Mouse (Mus musculus): ENCODE results near the gene Cxcl14. TPM values are rescaled to one million over a fixed set of nuclear protein-coding genes. Genes with fewer than 3 reads are reported as not detected.

Cxcl14 gene
- polyA plus RNA-seq, 1 experiment from 2014 or later: 13.4 TPM

DNA sequence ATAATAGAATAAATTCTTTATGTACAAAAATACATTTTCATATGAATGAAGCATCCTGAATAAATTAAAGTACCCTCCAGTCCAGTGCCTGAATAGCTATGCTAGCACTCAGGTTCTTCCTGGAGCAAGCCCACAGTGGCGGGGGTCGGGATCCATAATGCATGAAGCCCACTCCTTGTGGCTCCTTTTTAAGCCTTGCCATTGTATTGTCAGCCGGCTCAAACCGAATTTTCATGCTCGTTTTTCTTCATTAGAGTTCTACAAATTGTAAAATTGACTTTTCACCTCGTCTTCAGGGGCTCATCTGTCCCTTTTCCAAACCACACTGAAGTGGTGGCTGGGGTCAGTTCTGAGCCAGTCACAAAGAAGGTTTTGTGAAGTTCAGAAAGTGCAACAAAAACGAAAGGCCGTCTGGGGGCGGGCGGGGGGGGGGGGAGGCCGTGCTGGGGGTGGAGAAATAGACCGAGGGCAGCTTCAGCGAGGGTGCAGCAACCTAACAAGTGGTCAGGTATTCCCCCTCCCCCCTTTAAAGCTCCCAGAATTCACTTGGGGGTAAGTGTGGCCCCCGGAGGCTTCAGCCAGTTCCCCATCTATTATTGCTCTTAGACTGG, 45.7 kb downstream of the Cxcl14 start:
- no peak for ATAC-seq (ENCODE audit: low read depth)
- Histone ChIP-seq H3K4me3 (ENCODE audit: low read length) (no peak overlapping the region), H3K9ac (ENCODE audit: low read length) (no peak overlapping the region), H3K4me2 (ENCODE audit: low read depth, low read length) (no peak overlapping the region), H3K36me3 (ENCODE audit: control insufficient read depth, insufficient read depth, low read length) (no peaks in the 10 kb centered on the region), H3K4me1 (replicated peaks; ENCODE audit: control insufficient read depth, insufficient read depth, low read length) (peaks cover 6% of the 10 kb centered on the region), H3K9me3 (ENCODE audit: control insufficient read depth, low read length) (no peaks in the 10 kb centered on the region), H3K27me3 (ENCODE audit: control insufficient read depth, insufficient read depth, low read depth, low read length) (peaks cover 99% of the 10 kb centered on the region), H3K27ac (ENCODE audit: low read length) (no peak overlapping the region)
- WGBS: 1% methylated on average over 11 of the region's 14 CpGs

DNA sequence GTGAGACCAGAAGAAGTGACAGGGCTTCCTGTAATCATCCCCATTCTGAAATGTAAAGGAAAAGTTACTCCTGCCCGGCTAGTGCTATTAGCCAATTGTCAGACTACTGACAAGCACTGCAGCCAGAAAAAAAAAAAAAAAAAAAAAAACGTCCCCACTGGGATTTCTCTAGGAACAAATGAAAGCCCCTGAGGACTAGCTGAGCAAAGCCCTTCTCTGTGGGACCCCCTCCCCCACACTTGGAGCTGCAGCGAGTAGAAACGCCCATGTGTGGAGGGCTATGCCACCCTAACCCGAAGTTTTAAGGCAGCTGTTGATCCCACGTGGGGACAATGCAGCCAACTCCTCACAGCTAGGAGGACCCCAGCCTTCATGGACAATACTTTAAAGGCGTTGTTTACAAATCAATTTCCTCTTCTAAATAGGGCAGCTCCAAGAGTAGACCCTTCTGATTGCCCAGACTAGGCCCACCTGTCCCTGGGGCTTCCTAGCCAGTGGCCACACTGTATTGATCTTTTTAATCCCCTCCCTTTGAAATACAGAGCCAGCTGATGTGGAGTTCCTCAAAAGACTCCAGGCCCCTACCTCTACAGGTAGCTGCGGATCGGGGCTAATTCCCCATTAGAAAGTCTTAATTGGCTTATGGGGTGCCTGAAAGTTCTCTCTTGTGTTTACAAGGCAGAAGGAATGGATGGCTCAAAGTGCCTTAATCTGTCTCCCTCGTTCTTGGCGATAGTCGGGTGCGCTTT, 46.6 kb downstream of the Cxcl14 start:
- no peak overlapping the region for H3K27ac ChIP-seq (ENCODE audit: low read length)
- H3K27me3 ChIP-seq (ENCODE audit: control insufficient read depth, insufficient read depth, low read depth, low read length): peaks cover 90% of the 10 kb centered on the region
- 1% methylated on average over 13 of the region's 13 CpGs for WGBS
- no peak overlapping the region for H3K9ac ChIP-seq (ENCODE audit: low read length)
- ATAC-seq (ENCODE audit: low read depth): no peak
- no peaks in the 10 kb centered on the region for H3K36me3 ChIP-seq (ENCODE audit: control insufficient read depth, insufficient read depth, low read length)
- no peak overlapping the region for H3K4me2 ChIP-seq (ENCODE audit: low read depth, low read length)
- H3K4me1 ChIP-seq (replicated peaks; ENCODE audit: control insufficient read depth, insufficient read depth, low read length): peaks cover 6% of the 10 kb centered on the region
- no peaks in the 10 kb centered on the region for H3K9me3 ChIP-seq (ENCODE audit: control insufficient read depth, low read length)
- no peak overlapping the region for H3K4me3 ChIP-seq (ENCODE audit: low read length)

GRCm38 (mm10) chr13:56243104-56243503, 53.2 kb downstream of the Cxcl14 start:
- no peak for ATAC-seq (ENCODE audit: low read depth)
- Histone ChIP-seq H3K9ac (ENCODE audit: low read length) (no peak overlapping the region), H3K27me3 (ENCODE audit: control insufficient read depth, insufficient read depth, low read depth, low read length) (peaks cover 24% of the 10 kb centered on the region), H3K4me3 (ENCODE audit: low read length) (no peak overlapping the region), H3K4me1 (replicated peaks; ENCODE audit: control insufficient read depth, insufficient read depth, low read length) (no peaks in the 10 kb centered on the region), H3K36me3 (ENCODE audit: control insufficient read depth, insufficient read depth, low read length) (no peaks in the 10 kb centered on the region), H3K9me3 (ENCODE audit: control insufficient read depth, low read length) (0 out of 2 replicates have a peak, but pooled peaks cover 3% of the 10 kb centered on the region), H3K27ac (ENCODE audit: low read length) (no peak overlapping the region), H3K4me2 (ENCODE audit: low read depth, low read length) (no peak overlapping the region)
- 77% methylated on average over 5 of the region's 5 CpGs for WGBS

DNA sequence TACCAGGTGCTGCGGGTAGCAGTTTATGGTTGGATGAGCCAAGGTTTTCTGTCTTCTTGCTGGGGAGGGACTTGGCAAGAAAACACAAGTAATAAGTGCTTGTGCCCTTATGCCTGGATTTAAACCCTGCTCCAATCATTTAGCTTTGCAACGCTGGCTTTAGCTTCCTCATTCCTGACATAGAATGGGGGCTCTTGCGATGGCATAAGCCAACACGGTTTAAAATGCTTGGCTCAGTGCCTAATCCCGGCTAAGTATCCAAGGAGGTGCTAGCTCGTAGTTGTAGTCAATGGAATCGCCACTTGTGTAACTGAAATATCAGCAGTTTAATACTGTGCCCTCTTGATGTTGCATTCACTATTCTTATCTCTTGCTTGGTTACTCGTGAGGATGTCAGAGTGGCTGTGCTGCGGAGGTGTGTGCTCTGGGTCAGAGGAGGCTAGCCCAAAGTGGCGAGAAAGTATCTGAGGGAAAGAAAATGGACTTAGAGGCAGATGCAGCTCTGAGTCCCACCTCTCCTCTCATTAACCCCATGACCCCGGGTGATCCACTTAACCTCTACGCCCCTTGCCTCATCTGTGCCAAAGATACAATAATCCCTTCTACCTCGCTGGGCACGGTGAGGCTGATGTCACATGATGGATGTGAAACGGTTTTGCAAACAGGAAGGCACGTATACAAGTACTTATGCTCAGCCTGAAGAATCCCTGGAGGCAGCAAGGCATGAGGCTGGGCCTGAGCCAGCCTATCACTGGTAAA, 56.2 kb downstream of the Cxcl14 start:
- H3K27me3 ChIP-seq (ENCODE audit: control insufficient read depth, insufficient read depth, low read depth, low read length): peaks cover 11% of the 10 kb centered on the region; the same call in 1 of the 2 replicates
- peak; percentile 79 for ATAC-seq (ENCODE audit: low read depth)
- 0 out of 2 replicates have a peak, but pooled peaks cover 3% of the 10 kb centered on the region for H3K9me3 ChIP-seq (ENCODE audit: control insufficient read depth, low read length)
- H3K4me3 ChIP-seq (ENCODE audit: low read length): no peak overlapping the region
- H3K9ac ChIP-seq (ENCODE audit: low read length): no peak overlapping the region
- 32% methylated on average over 16 of the region's 16 CpGs for WGBS
- no peaks in the 10 kb centered on the region for H3K36me3 ChIP-seq (ENCODE audit: control insufficient read depth, insufficient read depth, low read length)
- H3K27ac ChIP-seq (ENCODE audit: low read length): no peak overlapping the region
- H3K4me2 ChIP-seq (ENCODE audit: low read depth, low read length): no peak overlapping the region
- no peaks in the 10 kb centered on the region for H3K4me1 ChIP-seq (replicated peaks; ENCODE audit: control insufficient read depth, insufficient read depth, low read length)

Other genes starting within 250 kb of the Cxcl14 start
- gene H2afy, start 160.2 kb downstream of the Cxcl14 start, polyA plus RNA-seq (2015; fragmentation: Nextera tagmentation; extraction: Ambion mirVana): 247 and 266 TPM in 2 replicates
- gene Tifab, start 117.7 kb downstream of the Cxcl14 start, polyA plus RNA-seq (2015; fragmentation: Nextera tagmentation; extraction: Ambion mirVana): 4.0 and 4.8 TPM in 2 replicates
- not detected in 2 replicates for gene Neurog1, start 44.4 kb downstream of the Cxcl14 start, polyA plus RNA-seq (2015; fragmentation: Nextera tagmentation; extraction: Ambion mirVana)
- not detected in 2 replicates for gene Gm3045, start 130.0 kb upstream of the Cxcl14 start, polyA plus RNA-seq (2015; fragmentation: Nextera tagmentation; extraction: Ambion mirVana)
- gene Slc25a48, start 141.8 kb upstream of the Cxcl14 start, polyA plus RNA-seq (2015; fragmentation: Nextera tagmentation; extraction: Ambion mirVana): 0.08 and 0.11 TPM in 2 replicates
- gene Il9, start 185.7 kb upstream of the Cxcl14 start, polyA plus RNA-seq (2015; fragmentation: Nextera tagmentation; extraction: Ambion mirVana): not detected in 2 replicates
- 0.77 and 1.2 TPM in 2 replicates for gene Fbxl21, start 225.9 kb upstream of the Cxcl14 start, polyA plus RNA-seq (2015; fragmentation: Nextera tagmentation; extraction: Ambion mirVana)

Measured in lung, embryonic 16.5 days (tissue).